Mouse (Mus musculus) liver, embryonic 11.5 days (tissue): ENCODE results near the gene Pdzk1ip1. TPM values are rescaled to one million over a fixed set of nuclear protein-coding genes. Genes with fewer than 3 reads are reported as not detected.

ENCODE experiments used
- ATAC-seq: fragments of 200-750 bp; cut with Nextera tagmentation; replicated peaks from 2 replicates; pipeline ENCODE4 v1.8.0; 2017; ENCODE audit warnings: moderate number of reproducible peaks, mild to moderate bottlenecking, moderate TSS enrichment, moderate library complexity; ENCODE audit not compliant: low FRiP score
- DNase-seq: peaks from one replicate; pipeline ENCODE4 v3.0.0-alpha.2; 2017; ENCODE audit warnings: low spot score
- H3K27ac ChIP-seq: fragments of 300-500 bp; sonication (generic); 2 replicates; pipeline ENCODE4 v1.5.1; 2014; ENCODE audit warnings: mild to moderate bottlenecking, low read depth, low read length, control low read depth
- H3K27me3 ChIP-seq: fragments of 300-500 bp; sonication (generic); replicated peaks from 2 replicates; pipeline ENCODE4 v1.6.1; 2014; ENCODE audit warnings: low read length, mixed read lengths; ENCODE audit not compliant: control insufficient read depth, insufficient read depth
- H3K36me3 ChIP-seq: fragments of 300-500 bp; sonication (generic); 2 replicates; pipeline ENCODE4 v1.6.1; 2014; ENCODE audit warnings: mild to moderate bottlenecking, low read length, moderate library complexity, mixed read lengths; ENCODE audit not compliant: control insufficient read depth, insufficient read depth
- H3K4me1 ChIP-seq: fragments of 300-500 bp; sonication (generic); replicated peaks from 2 replicates; pipeline ENCODE4 v1.6.1; 2014; ENCODE audit warnings: low read length, mixed read lengths; ENCODE audit not compliant: control insufficient read depth, insufficient read depth
- H3K4me2 ChIP-seq: fragments of 300-500 bp; sonication (generic); 2 replicates; pipeline ENCODE4 v1.6.1; 2014; ENCODE audit warnings: mild to moderate bottlenecking, control low read depth, moderate library complexity
- H3K4me3 ChIP-seq: fragments of 300-500 bp; sonication (generic); 2 replicates; pipeline ENCODE4 v1.5.1; 2014; ENCODE audit warnings: low read depth, low read length, control low read depth
- H3K9ac ChIP-seq: fragments of 300-500 bp; sonication (generic); 2 replicates; pipeline ENCODE4 v1.6.1; 2014; ENCODE audit warnings: low read depth, low read length, control low read depth
- H3K9me3 ChIP-seq: fragments of 300-500 bp; sonication (generic); 2 replicates; pipeline ENCODE4 v1.6.1; 2016; ENCODE audit warnings: low read length, inconsistent platforms, mixed read lengths; ENCODE audit not compliant: control insufficient read depth
- WGBS: fragments of 180-500 bp; shearing (Covaris S2); extraction: QIAGEN DNeasy Blood & Tissue Kit; methylation state at CpG from one replicate; pipeline ENCODE4 v1.1.7; 2014; 5-methylcytosine and 5-hydroxymethylcytosine counted together
- polyA plus RNA-seq: library from polyadenylated mRNA; unstranded; fragments of >200 nt; fragmentation: Nextera tagmentation; extraction: Ambion mirVana; gene quantifications from 2 replicates; pipeline ENCODE4 v1.2.1, GENCODE M21; 2014

Gene Pdzk1ip1
- polyA plus RNA-seq, 1 experiment from 2014 or later: 25.8 TPM

GRCm38 (mm10) chr4:115123507-115123906 is 35.0 kb downstream of the Pdzk1ip1 start:
- H3K27me3 ChIP-seq: no peaks in the 10 kb centered on the region
- DNase-seq (no peak), ATAC-seq (no peak)
- no peak overlapping the region for H3K4me2 ChIP-seq
- no peak overlapping the region for H3K9ac ChIP-seq
- no peaks in the 10 kb centered on the region for H3K4me1 ChIP-seq
- H3K4me3 ChIP-seq: no peak overlapping the region
- no peak overlapping the region for H3K27ac ChIP-seq
- no peaks in the 10 kb centered on the region for H3K36me3 ChIP-seq
- WGBS: 47% methylated on average over 2 of the region's 2 CpGs
- H3K9me3 ChIP-seq: no peaks in the 10 kb centered on the region

GRCm38 (mm10) chr4:115124713-115125112 is 36.2 kb downstream of the Pdzk1ip1 start:
- Histone ChIP-seq H3K4me3 (no peak overlapping the region), H3K36me3 (no peaks in the 10 kb centered on the region), H3K9ac (no peak overlapping the region), H3K4me1 (no peaks in the 10 kb centered on the region), H3K27me3 (no peaks in the 10 kb centered on the region), H3K27ac (no peak overlapping the region), H3K9me3 (no peaks in the 10 kb centered on the region), H3K4me2 (no peak overlapping the region)
- ATAC-seq: no peak
- no peak for DNase-seq

GRCm38 (mm10) chr4:115133085-115133484 is 44.6 kb downstream of the Pdzk1ip1 start:
- Histone ChIP-seq H3K9me3 (no peaks in the 10 kb centered on the region), H3K36me3 (no peaks in the 10 kb centered on the region), H3K27me3 (peaks cover 16% of the 10 kb centered on the region), H3K27ac (peak overlapping the region; percentile 28; the same call in 1 of the 2 replicates), H3K9ac (no peak overlapping the region), H3K4me1 (no peaks in the 10 kb centered on the region), H3K4me3 (no peak overlapping the region), H3K4me2 (peak overlapping the region; percentile 44)
- peak; percentile 76 for ATAC-seq
- WGBS: 3% methylated on average over 5 of the region's 5 CpGs
- DNase-seq: no peak

- DNase-seq: peak; percentile 39
- Histone ChIP-seq H3K9ac (peak within 1 kb of the TSS; percentile 37; the same call in 1 of the 2 replicates), H3K4me3 (no peak within 1 kb of the TSS), H3K27ac (peak within 1 kb of the TSS; percentile 28; the same call in 1 of the 2 replicates), H3K4me1 (no peaks in the 10 kb centered on the region), H3K27me3 (peaks cover 16% of the 10 kb centered on the region), H3K9me3 (no peaks in the 10 kb centered on the region), H3K36me3 (no peaks in the 10 kb centered on the region), H3K4me2 (peak within 1 kb of the TSS; percentile 44)
- WGBS: 1% methylated on average over 29 of the region's 29 CpGs
- peak; percentile 53 for ATAC-seq
Observed at GRCm38 (mm10) chr4:115133621-115134295, 45.2 kb downstream of the Pdzk1ip1 start, which contains the start of gene Cyp4x1. Gene Cyp4x1 (minus strand): TSS chr4:115134281.

- H3K9me3 ChIP-seq: no peaks in the 10 kb centered on the region
- DNase-seq: no peak
- H3K9ac ChIP-seq: no peak overlapping the region
- H3K27me3 ChIP-seq: peaks cover 16% of the 10 kb centered on the region
- WGBS: 32% methylated on average over 7 of the region's 7 CpGs
- no peak overlapping the region for H3K27ac ChIP-seq
- ATAC-seq: no peak
- H3K4me2 ChIP-seq: peak overlapping the region; percentile 44; the same call in 1 of the 2 replicates
- H3K36me3 ChIP-seq: no peaks in the 10 kb centered on the region
- H3K4me1 ChIP-seq: no peaks in the 10 kb centered on the region
- no peak overlapping the region for H3K4me3 ChIP-seq
Observed at GRCm38 (mm10) chr4:115134296-115134630, 45.8 kb downstream of the Pdzk1ip1 start.

Other genes with a start within 250 kb of the Pdzk1ip1 start
- gene Foxd2, start 179.8 kb upstream of the Pdzk1ip1 start, polyA plus RNA-seq: 0.05 TPM in 1 of 2 replicates, not detected in the other
- gene Foxe3, start 162.7 kb upstream of the Pdzk1ip1 start, polyA plus RNA-seq: not detected in 2 replicates
- gene Cmpk1, start 101.5 kb upstream of the Pdzk1ip1 start, polyA plus RNA-seq: 108 and 109 TPM in 2 replicates
- gene Stil, start 88.5 kb upstream of the Pdzk1ip1 start, polyA plus RNA-seq: 16.2 and 20.4 TPM in 2 replicates
- gene Tal1, start 32.3 kb upstream of the Pdzk1ip1 start, polyA plus RNA-seq: 42.7 and 47.6 TPM in 2 replicates
- gene Cyp4x1, start 45.6 kb downstream of the Pdzk1ip1 start, polyA plus RNA-seq: 0.29 and 0.30 TPM in 2 replicates
- gene Cyp4a29, start 153.4 kb downstream of the Pdzk1ip1 start, polyA plus RNA-seq: not detected in 2 replicates
- gene Cyp4a12a, start 210.3 kb downstream of the Pdzk1ip1 start, polyA plus RNA-seq: not detected in 2 replicates